Mouse (Mus musculus) fibroblast of lung, adult 2 months (primary cell): ENCODE results near the gene Calm2.
A peak's percentile ranks its signal among the peaks of the same experiment; 100 is the strongest.

Source experiments
- DNase-seq: peaks from one replicate; pipeline ENCODE4 v3.0.0-alpha.2; 2011; ENCODE audit warnings: low read depth

Gene Calm2

DNA sequence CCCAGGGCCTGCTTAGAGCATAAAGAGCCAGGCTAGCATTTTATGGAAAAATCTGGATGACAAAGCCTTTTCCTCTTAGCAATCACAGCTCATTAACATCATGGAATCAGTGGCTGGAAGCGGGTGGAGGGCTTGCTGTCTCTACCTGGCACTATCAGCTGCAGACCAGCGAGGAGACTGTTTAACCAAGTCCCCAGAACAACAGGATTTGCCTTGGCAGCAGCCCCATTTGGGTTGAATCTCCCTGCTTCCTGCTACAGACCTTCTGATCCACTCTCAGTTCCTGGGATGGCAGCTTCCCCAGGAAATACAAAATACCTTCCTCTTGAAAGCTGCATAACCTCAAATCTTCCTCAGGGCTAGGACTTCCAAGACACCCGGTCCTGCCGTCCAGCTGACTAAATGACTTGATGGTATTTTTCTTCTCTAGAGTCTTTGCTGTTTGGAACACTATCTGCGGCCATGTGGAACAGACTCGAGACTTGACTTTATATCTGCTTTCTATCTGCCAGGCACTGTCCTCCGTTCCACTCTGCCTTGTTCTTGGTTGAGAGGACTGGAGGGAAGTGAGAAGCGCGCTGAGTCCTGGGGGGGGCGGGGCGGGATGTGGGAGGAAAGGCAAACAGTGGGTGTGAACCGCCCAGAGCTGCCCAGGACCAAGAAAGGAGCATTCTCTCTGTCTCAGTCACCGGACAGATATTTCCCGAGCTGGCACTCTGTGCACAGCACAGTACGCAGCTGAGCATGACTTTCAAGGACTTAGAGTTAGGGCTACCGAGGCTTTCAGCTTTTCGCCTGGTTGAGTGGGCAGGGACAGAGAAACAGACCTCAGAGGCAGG, 12.4 kb upstream of the Calm2 start:
- peak; percentile 89 for DNase-seq

DNA sequence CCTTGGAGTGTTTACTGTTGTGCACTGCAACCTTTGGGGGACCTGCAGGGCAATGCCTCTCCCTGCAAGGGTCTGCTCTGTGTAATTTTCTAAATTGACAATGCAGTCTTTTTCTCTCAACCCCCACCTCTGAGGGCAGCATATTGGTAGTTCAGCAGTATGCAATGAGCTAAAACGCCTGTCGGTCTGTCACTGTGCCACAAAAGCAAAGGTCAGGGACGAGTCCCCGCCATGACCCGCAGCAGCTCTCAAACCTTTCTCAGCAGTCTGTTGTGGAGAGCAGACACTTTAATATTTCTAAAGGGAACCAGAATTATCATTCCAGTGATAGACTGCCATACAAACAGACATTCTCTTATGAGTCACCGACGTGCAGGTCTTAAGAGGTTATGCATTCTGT, 11.2 kb upstream of the Calm2 start:
- DNase-seq, result no peak

DNA sequence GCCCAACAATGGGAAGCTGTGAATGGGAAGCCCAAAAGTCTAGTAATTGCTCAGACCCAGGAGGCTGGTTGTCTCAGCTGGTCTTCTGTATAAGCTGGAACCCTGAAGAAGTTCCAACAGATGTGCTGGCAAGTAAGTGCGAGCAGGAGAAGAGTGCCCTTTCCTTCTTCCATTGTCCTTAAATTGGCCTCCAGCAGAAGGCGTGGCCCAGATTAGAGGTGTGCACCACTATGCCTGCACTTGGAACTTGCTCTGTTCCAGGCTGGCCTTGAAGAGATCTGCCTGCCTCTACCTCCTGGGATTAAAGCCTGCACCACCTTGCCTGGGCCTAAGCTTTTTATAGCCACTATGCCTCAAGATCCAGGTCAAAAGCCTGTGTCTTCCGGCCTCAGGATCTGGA, 7.4 kb upstream of the Calm2 start:
- no peak for DNase-seq

DNA sequence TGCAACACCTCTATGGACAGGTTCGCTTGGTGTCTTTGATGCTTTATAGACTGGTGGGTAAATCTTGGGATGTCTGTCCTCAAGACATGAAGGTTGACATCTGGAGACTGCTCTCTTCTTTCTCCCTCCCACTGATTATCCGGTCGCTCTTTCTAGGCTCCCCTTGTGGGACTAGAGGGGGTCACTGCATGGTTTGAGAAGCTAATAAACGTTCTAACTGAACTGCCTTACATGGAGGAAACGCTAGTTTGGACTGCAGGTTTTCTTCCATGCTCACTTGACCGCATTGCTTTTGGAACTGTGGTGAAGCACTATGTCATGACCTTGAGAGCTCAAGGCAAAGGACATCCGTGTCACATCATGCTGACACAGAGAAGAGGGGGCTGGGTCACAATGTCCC, 6.6 kb upstream of the Calm2 start:
- no peak for DNase-seq

DNA sequence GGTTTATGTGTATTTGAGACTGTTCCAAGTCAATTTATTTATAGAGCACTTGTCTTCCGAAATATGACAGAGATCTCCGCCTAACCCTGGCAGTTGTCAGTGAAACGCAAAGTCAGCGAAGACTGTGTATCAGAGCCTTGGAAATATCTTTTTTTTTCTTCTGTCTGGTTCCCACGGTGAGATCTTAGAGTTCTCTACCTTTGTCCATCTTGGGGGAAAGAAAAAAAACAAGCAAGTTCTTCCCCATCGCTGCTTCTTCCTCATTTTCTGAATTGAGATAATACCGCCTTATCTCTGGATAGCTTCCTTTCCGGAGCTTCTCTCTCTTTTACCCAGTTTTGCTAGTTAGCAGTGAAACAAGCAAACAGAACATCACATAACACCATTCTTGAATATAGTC, 2.1 kb upstream of the Calm2 start:
- no peak for DNase-seq

DNA sequence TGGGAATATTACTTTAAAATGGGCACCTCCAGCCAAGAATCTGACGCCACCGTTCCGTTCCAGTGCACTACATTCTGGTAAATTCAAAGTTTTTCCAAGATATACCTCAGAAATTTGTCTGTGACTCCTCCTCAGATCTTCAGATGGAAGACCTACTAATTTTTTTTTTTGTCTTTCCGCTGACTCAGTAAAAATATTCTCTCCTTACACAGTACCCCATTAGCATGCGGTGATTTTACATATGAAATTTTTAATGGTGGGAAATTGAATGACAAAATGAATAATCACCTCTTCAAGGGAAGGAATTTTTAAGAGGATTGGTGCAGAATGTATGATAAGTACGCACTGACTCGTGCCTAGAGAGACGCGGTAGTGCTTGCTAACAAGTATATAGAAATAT, 1.6 kb upstream of the Calm2 start:
- DNase-seq, result no peak

DNA sequence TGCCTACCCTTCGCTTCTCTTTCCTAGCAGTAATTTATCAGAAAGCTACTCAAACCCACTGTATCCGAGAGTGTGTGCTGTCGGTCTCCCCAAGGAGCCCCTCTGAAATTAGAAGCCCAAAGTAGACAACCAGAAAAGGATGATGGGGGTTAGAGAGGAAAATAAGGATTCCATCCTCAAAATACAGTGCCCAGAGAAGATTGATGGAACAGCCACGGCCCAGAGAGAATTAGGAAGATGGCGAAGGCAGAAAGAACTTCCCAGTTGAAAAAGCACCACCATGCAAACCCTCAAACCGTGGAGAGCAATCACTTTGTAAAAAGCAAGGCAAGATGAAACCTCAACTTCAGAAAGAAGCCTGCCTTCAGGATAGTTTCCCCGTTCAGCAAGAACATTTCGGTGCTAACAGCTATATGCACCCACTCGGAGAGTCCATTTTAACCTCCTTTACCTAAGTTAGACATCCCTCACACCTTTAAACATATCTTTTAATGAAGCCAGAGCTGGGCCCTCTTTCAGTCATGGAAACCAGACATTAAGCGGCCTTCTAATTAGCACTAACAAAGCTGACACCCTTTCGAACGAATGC, 971 bp upstream of the Calm2 start:
- no peak for DNase-seq

DNA sequence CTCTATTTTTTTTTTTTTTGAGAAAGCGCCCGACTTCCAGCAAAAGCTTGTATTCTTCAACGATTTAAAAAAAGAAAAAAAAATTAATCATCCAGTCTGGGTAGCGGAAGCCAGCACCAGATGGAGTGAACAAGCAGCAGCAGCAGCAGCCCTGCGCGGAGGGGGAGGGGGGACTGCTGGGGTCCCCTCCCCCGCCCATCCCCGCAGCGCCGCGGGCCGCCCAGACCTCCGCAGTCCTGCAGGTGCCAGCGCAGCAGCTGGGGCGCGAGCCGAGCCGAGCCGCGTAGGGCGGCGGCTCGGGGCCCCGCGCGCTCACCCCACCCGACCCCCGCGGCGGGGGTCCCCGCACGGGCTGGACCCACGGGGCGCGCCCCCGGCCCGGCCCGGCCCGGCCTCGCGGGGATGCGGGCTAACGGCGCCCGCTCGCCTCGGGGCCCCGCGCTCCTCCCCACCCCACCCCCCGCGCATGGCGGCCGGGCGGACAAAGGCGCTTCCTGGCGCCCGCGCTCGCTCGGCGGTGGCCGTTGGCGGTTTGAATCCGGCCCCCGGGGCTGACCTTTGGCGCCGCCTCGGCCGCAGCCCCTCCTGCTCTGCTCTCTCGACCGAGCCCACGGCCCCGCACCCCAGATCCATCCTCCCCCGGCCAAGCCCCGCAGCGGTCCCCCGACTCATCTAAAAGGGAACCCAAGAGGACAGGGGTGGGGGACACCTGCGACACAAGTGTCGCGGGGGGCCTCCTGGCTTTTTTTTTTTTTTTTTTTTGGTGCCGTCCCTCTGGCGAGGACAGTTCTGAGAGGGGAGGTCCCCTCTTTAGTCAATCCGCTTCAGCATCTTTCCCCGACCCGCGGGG, 593 bp downstream of the Calm2 start:
- DNase-seq, result no peak

DNA sequence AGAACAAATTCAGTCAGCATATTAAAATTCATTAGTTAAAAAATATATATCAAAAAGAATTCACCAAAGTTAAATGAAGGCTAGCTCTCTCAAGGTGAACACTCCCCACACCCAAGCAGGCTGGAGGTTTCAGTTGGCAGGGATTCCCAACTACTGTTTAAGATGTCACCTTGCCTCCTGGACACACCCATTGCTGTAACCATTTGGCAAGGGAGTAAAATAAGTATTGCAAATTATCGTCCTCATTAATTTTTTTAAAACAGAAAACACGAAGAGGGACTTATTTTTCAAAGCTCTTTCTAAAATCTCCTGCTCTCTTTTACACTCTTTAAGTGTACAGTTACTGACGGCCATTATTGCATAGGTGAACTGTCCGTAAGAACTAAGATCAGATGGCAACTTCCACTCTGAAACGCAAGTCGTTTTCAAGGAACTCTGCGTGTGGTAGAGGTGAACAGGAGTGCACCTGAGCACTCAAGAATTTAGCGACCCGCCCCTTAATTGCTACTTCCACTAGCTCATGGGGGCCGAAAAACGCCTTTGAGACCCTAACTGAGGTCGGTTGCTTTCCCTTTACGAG, 1.3 kb downstream of the Calm2 start:
- no peak for DNase-seq

DNA sequence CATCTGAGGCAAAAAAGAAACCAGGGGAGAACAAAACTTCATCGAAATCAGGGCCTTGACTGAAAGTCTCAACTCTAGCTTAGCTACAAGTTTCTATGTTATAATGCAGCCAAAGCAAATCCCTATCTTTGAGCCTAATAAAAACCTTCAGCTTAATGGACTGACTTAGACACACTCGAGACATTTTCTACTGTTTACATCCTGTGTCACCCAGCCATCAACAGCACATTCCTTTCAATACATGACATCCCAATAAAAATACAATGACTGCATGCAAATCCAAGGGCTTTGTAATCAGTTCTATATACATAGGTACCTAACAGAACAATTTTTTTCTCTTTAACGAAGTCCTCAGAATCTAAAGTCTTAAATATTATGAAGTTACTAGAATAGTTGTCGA, 2.0 kb downstream of the Calm2 start:
- DNase-seq, result no peak

DNA sequence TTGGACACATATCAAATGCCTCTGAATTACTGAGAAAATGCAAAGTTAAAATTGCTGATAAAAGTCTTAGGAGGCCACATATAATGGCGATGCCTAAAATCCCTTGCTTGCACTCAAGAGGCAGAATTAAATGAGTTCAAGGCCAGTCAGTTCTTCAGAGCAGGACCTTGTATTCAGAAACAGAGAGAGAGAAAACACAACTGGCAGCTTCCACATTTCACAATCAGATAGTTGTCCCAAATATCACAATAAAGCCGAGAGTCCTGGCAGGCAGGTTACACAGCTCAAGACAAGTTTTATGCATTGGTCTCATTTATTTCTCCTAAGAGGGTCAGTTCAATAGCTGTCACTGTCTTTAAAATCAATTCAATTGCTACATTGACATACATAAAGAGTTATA, 5.2 kb downstream of the Calm2 start:
- no peak for DNase-seq

DNA sequence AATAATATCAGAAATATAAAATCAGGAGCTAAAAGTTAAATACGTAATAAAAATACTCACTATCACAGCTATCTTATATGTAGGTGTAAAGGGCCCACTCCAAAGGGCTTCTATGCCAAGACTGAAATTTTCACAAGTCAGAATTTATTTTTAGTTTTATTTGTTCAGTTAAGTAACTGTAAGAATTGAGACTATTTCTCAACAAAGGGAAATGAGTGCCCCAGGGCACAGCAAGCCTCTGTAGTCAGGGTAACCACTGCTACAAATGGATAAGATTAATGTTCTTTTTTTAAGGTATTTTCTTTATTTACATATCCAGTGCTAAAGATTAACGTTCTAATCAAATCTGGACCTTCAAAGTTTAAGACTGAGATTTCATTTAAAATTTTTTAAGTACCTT, 7.3 kb downstream of the Calm2 start:
- no peak for DNase-seq

DNA sequence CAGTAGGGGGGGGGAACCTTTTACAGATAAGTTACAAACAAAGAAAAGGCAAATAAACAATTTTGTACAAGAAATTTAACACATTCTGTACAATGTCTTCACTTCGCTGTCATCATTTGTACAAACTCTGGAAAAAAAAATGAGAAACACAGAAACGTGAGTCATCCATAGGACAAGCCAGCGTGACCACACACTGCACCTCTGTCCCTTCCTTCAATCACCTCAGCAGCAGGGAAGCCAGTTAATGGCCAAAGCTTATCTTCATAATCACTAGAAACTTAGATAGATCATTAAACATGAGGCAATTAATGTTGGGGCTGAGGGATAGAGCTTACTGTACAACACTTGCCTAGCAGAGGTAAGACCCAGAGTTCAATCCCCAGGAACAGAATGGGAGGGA, 12.8 kb downstream of the Calm2 start:
- no peak for DNase-seq

DNA sequence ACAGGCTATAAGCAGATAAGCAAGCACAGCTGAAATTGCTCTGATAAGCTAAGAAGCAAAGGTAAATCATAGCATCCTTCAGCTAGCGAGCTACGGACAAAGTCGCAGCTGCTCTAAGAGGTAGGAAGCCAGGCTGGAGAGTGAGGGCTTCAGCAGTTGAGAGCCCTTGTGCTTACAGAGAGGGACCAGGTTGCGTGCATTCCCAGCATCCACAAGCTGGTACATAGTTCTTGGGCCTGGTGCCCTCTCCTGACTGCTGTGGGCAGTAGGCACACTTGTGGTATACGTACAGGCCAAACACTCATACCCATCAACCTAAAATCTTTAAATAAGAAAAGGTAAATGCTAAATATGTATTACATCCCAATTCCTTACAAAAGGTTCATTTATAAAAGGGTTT, 14.0 kb downstream of the Calm2 start:
- no peak for DNase-seq

DNA sequence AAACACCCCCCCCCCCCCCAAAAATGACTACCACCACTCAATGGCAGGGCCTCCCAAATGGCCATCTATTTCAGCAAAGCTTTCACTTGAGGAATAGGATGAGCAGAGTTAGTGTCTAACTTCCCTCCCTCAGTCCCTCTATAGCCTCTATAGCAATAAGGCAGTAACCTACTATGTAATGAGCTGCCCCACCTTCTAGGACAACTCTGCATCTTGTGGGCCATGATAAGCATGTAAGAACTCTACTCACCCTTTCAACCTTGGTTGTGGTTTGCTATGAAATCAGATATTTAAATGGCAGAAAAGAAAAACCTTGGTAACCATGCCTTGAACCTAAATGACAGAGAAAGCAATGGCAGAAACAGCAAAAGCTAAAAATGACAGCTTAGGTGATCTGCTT, 14.4 kb downstream of the Calm2 start:
- no peak for DNase-seq

DNA sequence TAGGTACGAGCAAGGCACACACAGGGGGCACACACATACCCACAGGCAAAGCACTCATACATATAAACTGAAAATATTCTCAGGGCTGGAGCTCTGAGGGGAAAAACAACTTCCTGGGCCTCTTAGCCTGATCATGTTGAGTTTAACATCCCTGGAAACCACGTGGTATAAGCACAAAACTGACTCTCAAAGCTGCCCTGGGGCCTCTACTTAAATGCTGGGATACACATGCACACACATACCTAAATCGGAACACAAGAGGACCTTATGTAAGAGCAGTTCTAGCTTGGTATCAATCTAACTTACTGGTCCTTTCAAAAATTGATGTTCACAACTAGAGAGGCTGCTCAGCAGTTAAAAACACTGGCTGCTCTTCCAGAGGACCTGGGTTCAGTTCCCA, 17.3 kb downstream of the Calm2 start:
- no peak for DNase-seq

DNA sequence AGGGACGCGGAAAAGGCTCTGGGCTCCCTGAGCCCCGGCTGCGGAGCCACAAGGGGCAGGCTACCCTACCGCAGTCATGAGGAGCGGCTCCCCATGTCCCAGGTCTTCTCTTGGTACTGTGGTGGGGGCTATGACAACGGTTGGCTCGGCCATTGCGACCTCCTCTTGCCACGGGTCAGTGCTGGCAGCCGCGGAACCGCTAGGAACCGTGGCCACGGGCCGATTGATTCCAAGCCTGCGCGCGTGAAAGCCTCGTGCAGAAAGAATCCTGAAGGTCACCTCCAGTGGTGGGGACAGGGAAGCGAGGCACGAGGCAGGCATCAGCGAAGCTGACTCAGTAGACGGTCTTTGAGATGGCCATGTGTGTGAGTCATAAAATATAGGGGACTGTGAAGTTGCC, 19.2 kb downstream of the Calm2 start, which contains the start of gene Stpg4:
Stpg4 (minus strand) TSS at position 231 of the 400 bp plus-strand sequence.
- DNase-seq, result no peak

DNA sequence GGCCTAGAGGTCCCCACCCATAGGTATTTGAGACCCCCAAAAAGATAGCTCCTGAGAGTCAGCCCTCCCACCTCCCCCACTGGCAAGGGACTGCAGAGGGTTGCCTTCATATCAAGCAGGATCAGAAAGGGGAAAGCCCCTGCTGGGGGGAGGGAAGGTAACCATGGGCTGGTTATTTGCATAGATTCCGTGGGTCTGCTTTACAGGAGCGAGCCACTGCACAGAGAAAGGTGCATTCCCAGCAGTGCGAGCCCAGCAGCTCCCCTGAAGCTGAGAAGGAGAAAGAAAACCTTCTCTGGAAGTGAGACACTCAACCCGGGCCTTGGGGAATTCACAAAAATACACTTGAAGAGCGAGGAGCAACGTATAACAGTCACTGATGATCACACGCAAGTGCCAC, 28.7 kb downstream of the Calm2 start:
- no peak for DNase-seq

DNA sequence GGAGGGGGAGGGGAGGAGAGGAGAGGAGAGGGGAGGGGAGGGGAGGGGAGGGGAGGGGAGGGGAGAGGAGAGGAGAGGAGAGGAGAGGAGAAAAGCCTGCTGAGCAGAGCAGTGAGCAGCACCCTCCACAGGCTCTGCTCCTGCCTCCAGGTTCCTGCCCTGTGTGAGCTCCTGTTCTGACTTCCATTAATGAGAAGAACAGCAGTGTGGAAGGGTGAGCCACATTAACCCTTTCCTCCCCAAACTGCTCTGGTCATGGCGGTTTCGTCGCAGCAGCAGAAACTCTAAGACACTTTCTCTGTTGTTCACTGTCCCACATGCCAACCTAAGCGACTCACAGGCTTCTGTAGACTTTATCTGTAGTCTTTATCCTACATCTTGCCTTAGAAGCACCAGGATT, 40.1 kb downstream of the Calm2 start:
- no peak for DNase-seq

DNA sequence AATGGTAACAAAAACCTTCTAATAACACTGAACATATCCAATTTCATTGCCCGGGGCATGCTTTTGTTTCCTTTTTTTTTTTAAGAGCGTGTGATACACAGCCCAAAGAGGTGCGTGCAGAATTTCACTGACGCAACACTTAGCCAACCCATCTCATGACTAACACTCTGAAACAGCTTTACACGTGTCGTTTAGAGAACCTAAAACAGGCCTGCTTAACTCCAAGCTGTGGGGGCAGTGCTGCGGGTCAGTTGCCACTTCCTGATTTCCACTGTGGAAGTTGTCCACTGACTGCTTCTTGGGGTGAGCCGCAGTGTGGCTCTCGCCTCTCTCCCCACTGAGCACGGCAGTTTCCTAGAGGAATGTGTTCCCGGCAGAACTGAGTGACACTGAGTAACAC, 41.2 kb downstream of the Calm2 start:
- peak; percentile 71 for DNase-seq

DNA sequence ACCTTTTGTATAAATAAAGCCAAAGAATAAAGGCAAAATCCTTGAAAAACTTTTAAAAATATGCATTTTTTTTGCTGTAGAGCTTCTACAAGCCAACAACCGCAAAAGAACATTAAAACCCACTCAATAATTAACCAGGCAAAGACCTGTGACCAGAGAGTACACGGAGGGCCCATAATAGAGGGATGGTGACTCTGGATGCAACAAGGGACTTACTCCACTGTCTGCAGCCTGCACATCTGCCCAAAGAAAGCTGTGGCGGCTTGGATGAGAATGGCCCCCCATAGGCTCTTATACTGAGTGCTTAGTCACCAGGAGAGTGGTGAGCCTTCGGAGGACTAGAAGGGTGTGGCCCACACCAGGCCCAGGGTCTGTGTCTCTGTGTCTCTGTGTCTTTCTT, 43.3 kb downstream of the Calm2 start:
- DNase-seq, result no peak

DNA sequence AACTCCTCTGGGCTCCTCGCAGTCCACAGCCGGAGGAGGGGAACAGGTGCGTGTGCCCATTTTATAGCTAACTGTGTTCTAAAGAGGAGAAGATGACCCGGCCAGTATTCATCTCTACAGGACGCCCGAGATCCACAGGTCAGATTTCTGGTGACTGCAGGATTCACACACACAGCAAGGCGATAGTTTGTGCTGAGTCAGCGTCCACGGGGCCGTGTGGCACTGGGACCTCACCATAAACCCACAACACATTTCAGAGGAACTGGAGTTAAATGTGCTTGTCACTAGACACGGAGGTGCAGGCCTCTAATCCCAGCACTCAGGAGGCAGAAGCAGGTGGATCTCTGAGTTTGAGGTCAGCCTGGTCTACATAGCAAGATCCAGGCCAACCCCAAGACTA, 44.3 kb downstream of the Calm2 start:
- no peak for DNase-seq

DNA sequence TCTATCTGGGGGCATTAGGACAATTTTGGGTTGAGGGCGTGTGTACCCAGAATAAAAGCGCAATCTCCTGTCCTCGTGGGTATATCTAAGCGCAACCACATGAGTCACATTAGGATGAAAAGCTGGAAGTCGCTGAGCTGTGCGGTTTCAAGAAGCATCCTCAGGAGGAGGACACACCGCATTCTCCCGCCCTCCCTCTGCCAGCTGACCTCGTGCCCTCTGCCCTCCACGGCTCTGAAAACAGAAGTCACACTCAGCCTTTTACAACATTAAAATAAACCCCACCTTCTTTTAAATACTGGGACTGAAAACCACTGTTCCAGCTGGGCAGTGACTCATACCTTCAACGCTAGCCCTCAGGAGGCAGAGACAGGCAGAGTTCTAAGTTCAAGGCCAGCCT, 49.6 kb downstream of the Calm2 start:
- DNase-seq, result no peak
